Mouse (Mus musculus) stomach, postnatal 0 days (tissue): ENCODE measurements around the gene BC035947.

Experiments used
- CTCF ChIP-seq: IDR thresholded peaks from 2 replicates; pipeline ENCODE4 v1.5.1; 2016; ENCODE audit warnings: antibody characterized with exemption, low read depth, mild to moderate bottlenecking, moderate library complexity
- EP300 ChIP-seq: optimal IDR thresholded peaks from 2 replicates; pipeline ENCODE3; 2016; ENCODE audit warnings: antibody characterized with exemption

- TF ChIP-seq CTCF (0 out of 2 replicates have a peak, but pooled peaks have one; percentile 25), EP300 (no peak)
Observed at GRCm38 (mm10) chr1:78530500-78531215, 18.7 kb upstream of the BC035947 start.
